Mouse (Mus musculus): ENCODE results near the gene Crabp1. TPM values are rescaled to one million over a fixed set of nuclear protein-coding genes. Genes with fewer than 3 reads are reported as not detected.

The Crabp1 gene
- not detected in 2 replicates for total RNA-seq (2023)

GRCm38 (mm10) chr9:54764561-54765217 is at the start of gene Crabp1:
Gene Crabp1 (plus strand): TSS chr9:54764748.

GRCm38 (mm10) chr9:54733921-54734638 is 30.5 kb upstream of the Crabp1 start, which contains the start of gene Wdr61:
Gene Wdr61 (minus strand): TSS chr9:54734519.

Other genes starting within 250 kb of the Crabp1 start
- not detected in 2 replicates for gene Sh2d7, start 225.8 kb upstream of the Crabp1 start, total RNA-seq (2023)
- gene Cib2, start 204.5 kb upstream of the Crabp1 start, total RNA-seq (2023) = 16.3 and 20.2 TPM in 2 replicates
- gene Idh3a, start 178.4 kb upstream of the Crabp1 start, total RNA-seq (2023) = 13.9 and 14.6 TPM in 2 replicates
- gene Acsbg1, start 102.9 kb upstream of the Crabp1 start, total RNA-seq (2023) = not detected in 2 replicates
- gene Dnaja4, start 65.9 kb upstream of the Crabp1 start, total RNA-seq (2023) = 0.34 and 0.44 TPM in 2 replicates
- 29.4 and 33.7 TPM in 2 replicates for gene Wdr61, start 30.2 kb upstream of the Crabp1 start, total RNA-seq (2023)
- gene Ireb2, start 99.0 kb downstream of the Crabp1 start, total RNA-seq (2023) = 30.1 and 39.9 TPM in 2 replicates
- gene Hykk, start 152.5 kb downstream of the Crabp1 start, total RNA-seq (2023) = 0.22 TPM in 1 of 2 replicates, not detected in the other
- gene Psma4, start 186.0 kb downstream of the Crabp1 start, total RNA-seq (2023) = 78.6 and 88.5 TPM in 2 replicates
- gene AY074887, start 186.2 kb downstream of the Crabp1 start, total RNA-seq (2023) = not detected in 2 replicates
- not detected in 2 replicates for gene Chrna5, start 216.1 kb downstream of the Crabp1 start, total RNA-seq (2023)

Measured in neutrophil, adult 65 days (primary cell).